Mouse (Mus musculus): ENCODE data around the gene Gdf9.

- no peak for TF ChIP-seq CTCF (IDR thresholded peaks at IDR 0.05; ENCODE audit: control insufficient read depth, insufficient read depth, low read length)
- TF ChIP-seq POLR2A (IDR thresholded peaks at IDR 0.05; ENCODE audit: borderline replicate concordance, control insufficient read depth, low read depth, low read length) = no peak
Measured at GRCm38 (mm10) chr11:53424826-53425225, 6.0 kb upstream of the Gdf9 start.
